Mouse (Mus musculus): ENCODE data around the gene Guk1.

GRCm38 (mm10) chr11:59209003-59209441 lies 17.0 kb upstream of the Guk1 start:
- no peak for TF ChIP-seq CTCF (IDR thresholded peaks at IDR 0.05; ENCODE audit: borderline replicate concordance, control insufficient read depth, extremely low read depth, insufficient read depth, low read length, poor library complexity)
- TF ChIP-seq POLR2A (IDR thresholded peaks at IDR 0.05; ENCODE audit: control insufficient read depth, extremely low read depth, insufficient read depth, low read length, poor library complexity): no peak
